Mouse (Mus musculus) thymus, postnatal 14 days (tissue): ENCODE results near the gene Neo1.

Source experiments
- DNase-seq: peaks from one replicate; pipeline ENCODE4 v3.0.0; 2021

Gene Neo1

DNA sequence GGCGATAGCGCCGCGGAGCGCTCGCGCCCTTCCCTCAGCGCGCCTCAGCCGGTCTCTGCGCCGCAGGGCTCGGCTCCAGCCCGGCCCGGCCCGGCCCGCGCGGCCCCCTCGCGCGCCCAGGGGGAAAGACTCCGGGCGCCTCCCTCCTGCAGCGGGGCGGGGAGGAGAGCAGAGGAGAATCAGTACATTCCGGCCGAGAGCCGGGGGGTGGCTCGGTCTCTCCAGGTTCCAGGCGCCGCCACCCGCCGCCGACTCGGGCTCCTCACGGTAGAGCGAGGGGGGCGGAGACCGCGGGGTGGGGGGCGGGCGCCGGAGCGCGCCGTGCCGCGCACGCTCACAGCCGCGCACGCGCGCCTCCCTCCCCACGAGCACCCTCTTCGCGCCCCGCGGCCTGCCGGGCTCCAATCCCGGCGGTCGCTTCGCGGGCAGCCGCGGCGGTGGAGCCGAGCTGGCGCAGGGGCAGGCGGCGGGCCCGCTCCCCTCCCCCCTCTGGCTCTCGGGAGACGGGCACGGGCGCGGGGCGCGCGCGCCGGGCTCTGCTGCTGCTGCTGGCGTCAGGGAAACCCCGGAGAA lies at the start of gene Neo1:
TSS of gene Neo1 (minus strand) at position 283 of the 573 bp plus-strand sequence.
- peak; percentile 52 for DNase-seq

DNA sequence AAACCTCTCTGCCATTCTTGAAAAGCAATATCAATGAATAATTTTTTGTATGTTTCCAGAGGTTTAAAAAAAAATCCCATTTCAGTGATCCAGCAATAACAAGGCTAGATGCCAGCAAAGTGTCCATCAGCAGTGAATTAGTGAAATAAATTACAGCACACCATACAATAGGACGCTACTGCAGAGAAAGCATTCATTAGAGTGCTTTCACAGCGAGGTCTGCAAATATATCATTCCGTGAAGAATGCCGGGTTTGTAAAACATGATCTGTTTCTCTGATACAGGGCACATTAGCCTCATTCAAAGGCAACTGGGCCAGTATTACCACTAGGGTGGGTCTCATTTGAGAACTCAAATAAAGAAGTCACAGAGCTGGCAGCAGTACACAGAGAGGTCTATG lies 39.4 kb upstream of the Neo1 start:
- DNase-seq: no peak

GRCm38 (mm10) chr9:59073887-59074286 lies 37.6 kb upstream of the Neo1 start:
- DNase-seq: no peak

DNA sequence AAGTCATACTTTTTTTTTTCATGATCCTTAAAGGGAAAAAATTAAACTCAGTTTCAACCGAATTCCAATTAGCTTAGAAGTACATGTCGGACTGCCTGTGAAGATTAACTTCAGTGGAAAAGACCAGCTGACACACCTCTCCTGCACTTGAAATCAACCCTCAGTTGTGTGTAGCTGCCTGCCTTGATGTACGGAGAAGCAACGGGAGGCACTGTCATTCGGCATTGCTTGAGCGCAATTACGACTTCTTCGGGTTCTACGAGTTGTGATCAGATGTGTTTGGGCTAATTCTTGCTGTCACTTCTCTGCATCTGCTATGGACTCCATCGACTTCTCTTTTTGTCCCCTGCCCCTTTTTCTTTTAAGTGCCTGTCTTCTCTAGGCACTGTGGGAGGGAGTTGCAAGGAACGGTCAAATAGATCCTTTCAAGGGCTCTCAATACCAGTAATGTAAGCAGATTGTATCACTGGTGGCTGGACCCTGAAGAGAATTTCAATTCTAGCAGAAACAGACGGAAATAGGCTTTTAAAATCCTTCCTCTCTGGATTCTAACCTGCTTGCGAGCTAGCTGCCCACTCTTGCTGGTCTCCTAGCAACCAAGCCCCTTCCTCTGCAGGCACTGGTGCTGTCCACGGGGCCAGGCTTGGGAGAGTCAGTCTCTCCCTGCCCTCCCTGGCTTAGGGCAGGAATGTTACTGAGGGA lies 36.0 kb upstream of the Neo1 start:
- no peak for DNase-seq

DNA sequence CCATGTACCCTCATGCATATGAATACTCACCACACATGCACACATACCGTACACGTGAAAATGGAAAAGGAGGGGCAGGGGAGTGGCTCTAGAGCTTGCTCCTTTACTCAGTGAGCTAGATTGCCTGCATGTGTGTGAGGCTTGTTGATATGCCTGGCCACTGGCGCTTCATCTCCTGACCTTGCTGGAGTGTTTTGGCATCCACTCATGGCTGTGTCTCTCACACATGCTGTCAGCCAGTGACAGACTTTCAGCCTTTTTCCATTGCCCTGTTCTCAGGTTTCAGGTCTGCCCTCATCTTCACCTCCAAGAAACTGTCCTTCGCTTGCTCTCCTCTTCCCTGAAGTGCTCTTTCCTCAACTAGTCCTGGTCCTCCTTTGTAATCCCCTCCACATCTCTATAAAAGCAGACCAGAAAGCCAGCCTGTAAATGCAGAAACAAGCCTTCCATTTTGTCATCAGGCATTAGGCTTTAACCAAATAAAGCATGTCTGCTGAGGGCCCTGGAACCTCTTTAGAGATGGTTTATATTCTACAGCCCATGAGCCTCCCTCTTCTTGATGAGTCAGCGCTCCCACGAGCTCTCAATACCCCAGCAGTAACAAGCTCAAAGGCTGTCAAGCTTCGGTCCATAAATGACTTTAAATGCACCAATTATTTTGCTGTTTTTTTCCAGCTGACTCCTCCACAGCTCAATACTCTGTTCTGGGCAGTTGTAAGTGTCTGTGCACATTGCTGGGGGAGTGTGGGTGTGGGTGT lies 35.2 kb upstream of the Neo1 start:
- no peak for DNase-seq

DNA sequence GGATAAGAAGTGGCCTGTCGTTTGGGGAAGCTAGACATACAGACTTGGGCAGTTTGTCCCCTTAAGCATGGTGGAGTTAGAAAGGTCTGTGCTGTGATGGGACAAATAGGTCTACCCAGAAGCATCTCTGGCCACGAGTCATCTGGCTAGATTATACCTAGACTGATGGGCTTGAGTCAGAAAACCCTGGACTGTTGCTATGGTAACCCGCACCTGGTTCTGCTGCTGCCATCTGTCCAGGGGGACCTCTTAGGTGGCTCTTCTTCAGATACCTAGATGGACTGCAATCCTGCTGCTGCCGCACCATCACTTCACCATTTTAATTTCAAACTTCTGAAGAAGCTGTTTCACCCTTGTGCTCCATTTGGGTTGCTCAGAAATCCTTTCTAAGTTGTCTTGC lies 34.0 kb upstream of the Neo1 start:
- no peak for DNase-seq

DNA sequence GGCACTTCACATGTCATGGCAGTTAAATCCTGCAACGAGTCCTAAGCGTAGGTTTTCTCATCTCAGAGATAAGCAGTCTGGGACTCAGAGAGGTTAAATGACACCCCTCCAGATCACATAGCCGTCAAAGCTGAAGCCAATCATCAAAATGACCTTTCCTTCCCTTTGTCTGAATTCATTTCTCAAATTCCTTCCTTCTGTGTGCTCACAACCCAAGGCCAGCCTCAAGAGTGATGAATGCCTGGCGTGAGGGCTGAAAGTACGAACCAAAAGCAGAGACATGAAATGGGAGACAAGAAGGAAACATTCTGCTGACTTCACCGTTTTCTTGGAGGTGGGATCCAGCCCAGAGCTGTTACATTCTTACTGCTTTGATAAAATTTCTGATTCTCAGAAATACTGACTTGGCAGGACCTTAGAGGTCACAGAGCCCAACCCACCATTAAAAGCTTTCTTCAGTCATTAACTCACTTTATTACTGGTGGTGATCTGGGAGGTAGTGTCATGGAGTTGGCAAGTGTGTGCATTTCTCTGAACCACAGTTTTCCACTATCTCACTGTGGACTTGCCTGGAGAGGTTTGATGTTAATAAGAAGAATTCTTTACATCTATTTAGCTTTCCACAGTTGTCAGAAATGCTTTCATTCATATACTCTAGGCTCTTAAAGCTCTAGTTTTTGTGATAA lies 29.5 kb upstream of the Neo1 start:
- no peak for DNase-seq

GRCm38 (mm10) chr9:59062409-59062808 lies 26.2 kb upstream of the Neo1 start:
- DNase-seq: no peak

GRCm38 (mm10) chr9:59060026-59060605 lies 23.9 kb upstream of the Neo1 start:
- no peak for DNase-seq

- DNase-seq: no peak
Observed at GRCm38 (mm10) chr9:59059158-59059557, 22.9 kb upstream of the Neo1 start.

DNA sequence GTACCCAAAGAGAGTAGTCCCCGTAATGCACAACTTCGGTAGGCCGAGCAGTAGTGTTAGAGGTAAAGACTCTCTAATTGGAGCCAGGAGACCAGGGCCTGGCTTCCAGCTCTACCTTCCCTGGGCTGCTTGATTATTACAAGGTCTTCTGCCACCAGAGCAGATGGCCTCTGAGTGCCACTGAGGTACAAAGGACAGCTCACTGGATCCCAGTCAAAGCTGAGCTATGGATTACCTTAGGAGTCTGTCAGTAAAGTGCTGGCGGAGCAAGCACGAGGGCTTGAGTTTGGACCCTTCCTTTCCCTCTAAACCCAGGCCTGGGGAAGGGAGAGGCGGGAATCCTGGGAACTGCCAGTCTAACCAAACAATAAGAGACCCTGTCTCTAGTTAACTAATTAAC lies 21.8 kb upstream of the Neo1 start:
- no peak for DNase-seq

- DNase-seq: no peak
Observed at GRCm38 (mm10) chr9:59056281-59056680, 20.0 kb upstream of the Neo1 start.

- no peak for DNase-seq
Observed at GRCm38 (mm10) chr9:59041805-59042204, 5.6 kb upstream of the Neo1 start.

DNA sequence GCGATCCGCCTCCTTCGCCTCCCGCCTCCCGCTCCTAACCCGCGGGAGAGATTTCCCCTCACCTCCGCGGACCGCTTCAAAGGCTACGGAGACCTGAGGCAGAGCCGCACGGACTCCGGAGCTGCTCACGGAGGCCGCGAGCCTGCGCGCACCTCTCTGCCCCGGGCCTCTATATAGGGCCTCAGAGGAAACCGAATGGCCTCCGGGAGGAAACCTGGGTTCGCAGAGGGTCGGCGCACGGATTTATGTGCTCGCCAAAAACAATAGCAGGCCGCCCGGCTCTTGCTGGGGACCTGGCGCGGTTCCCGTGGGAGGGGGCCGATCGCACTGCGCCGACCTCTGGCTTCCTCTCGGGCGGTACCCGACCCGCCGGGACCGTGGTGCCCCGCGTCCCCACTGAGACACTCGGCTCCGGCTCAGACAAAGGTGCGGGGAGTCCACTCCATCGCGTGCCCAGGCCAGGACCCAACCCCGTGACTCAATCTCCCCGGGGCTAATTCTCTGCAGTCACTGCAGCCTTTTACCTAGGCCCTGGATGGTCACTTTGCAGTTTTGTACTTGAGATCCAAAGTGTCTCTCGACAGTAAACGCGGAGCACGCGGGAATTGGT lies 596 bp upstream of the Neo1 start:
- no peak for DNase-seq

DNA sequence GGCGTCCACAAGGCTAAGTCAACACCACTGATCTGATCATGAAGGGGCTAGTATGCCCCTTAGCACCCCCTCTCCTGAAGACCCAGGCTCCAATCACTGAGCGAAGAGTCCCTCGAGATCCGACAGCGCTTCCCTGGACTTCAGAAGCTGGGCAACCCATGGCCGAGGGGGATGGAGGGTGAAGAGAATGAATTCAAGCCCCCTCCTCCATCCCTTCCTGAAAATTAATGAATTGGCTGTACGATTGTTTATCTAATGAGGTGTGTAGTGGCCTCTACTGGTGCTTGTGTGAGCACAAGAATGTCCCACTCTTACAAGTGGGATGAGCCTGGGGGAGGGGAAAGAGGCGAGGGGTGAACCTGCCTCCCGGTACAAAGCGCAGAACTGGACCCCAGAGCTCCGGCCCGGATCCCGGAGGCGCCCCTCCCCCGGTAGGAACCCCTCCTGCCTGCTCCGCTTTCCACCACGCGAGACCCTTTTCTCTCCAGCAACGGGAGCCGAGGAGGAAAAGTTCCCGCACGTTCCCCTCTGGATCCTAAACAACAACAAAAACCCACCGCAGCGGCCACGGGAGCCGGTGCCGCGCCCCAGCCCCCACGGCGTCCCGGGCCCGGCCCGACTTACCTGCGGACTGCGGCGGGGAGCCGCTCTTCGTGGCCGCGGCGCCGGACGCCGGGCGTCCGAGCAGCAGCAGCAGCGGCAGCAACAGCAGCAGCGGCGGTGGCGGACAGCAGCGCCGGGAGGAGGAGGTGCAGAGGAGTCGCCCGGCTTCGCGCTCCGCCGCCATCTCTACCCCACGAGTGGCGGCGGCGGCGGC lies 691 bp downstream of the Neo1 start:
- DNase-seq: peak; percentile 8

DNA sequence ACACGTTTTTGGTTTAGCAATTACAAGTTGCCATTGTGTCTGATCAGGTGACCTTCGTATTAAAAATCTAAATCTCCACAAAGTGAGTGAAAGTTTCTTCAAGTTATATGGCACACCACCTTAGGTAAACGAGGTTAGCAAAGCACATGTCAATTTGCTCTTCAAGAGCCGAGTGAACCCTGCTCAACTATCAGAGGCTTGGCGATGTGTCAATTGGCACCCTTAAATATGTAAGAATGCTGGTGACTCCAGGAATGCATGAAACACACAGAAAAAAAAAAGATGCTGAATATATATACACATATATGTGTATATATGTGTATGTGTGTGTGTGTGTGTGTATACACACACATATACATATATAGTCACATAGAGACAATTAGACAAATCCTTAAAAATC lies 1.4 kb downstream of the Neo1 start:
- no peak for DNase-seq

DNA sequence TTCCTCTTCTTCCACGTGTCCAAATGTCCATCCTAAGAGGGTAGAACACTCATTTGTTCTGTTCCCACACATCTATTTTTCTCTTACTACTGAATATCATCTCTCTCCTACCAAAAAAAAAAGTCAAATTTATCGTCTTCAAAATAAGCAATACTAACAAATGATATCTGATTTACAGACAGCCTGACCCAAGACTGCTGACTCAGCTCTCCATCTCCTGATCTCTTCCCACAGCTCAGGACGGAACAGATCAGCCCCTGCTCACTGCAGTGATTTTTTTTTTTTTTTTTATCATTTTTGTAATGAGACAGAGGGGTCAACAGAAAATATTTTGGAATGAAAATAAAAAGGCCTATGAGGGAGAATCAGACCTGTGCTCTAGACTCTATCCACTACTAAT lies 2.7 kb downstream of the Neo1 start:
- no peak for DNase-seq

- DNase-seq: no peak
Observed at GRCm38 (mm10) chr9:59024245-59024844, 11.9 kb downstream of the Neo1 start.

- no peak for DNase-seq
Observed at GRCm38 (mm10) chr9:59016060-59016719, 20.1 kb downstream of the Neo1 start.

DNA sequence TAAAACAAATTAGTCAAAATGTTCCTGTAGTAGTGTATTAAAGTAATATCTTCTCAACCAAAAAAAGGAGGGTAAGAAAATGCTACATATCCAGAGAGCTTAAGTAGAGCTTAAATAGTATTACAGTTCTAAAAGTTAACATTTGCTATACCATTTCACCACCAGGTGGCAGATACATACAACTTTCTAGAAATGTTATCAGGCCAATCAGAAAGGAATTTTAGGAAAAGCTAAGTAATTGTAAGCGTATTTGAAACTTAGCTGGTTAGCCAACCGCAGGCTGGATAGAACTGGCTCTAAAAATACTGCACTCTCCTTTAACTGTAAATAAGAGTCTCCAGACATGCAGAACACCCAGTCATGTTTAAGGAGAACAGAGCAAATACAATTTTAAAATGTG lies 22.9 kb downstream of the Neo1 start:
- DNase-seq: peak; percentile 3
